Mouse (Mus musculus) heart, adult 11 months (tissue): Measurements from ENCODE around the gene Papln.

Experiments used
- DNase-seq: peaks from one replicate; pipeline ENCODE4 v3.0.0; 2022

Gene Papln

DNA sequence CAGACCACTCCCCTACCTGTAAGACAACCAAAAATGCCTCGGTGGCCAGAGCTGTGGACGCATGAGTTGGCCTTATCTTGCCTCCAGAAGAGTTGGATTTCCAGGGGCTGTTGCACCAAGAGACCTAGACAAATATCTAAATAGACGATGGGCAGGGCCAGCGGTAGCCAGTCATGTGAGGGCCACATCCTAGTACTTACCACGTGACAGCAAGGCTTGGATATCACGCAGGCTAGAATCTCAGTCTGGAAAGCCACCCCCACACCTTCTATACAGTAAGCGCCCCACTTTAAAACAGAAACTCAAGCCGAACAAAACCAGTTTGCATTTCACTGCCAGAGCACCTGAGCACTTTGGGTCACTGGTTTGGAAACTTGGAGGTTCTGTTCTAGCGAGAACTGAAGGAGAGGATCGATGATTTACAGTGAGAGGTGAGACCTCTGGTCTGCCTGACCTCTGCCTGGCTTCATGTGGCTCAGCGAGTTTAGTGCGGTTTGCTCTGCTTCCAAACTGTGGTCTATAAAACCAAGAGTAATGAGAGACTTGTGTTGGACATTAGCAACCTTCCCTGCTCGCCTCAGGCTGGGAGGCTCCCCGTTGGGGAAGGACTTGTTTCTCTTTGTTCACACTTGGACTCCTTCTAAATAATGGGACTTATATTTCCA lies 4.9 kb downstream of the Papln start:
- DNase-seq, result no peak

DNA sequence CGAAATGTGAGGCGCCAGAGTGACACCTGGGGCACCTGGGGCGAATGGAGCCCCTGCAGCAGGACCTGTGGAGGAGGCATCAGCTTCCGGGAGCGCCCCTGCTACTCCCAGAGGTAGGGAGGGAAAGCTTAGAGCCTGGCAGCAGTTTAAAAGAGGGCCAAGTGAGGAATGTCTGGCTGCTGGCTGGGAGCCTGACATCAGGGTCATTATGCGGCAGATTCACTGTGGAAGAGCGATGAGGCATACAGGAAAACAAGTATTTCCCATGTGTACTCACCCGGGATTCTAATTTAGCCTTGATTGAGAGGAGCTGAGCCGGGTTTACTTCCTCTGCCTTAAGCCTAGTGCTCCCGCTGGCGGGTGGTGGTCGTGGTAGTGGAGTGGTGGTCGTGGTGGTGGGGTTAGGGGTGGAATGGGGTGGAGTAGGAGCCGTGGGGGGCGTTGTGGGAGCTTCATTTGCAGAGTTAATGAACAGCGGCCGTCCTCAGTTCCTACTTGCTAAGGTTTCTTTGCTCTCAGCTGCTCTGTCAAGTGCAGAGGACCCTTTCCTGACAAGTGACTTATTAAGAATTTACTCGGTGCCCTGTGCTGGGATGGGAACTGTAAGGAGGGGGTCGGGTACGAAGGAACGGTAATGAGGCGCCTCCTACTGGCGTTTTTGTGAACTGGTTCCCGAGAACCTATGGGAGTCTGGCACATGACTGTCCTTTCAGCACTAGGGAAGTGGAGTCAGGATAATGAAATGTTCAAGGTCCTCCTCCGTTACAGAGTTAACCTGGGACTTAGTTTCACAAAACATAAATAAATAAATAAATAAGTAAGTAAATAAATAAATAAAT lies 7.2 kb downstream of the Papln start:
- DNase-seq, result peak; percentile 97

DNA sequence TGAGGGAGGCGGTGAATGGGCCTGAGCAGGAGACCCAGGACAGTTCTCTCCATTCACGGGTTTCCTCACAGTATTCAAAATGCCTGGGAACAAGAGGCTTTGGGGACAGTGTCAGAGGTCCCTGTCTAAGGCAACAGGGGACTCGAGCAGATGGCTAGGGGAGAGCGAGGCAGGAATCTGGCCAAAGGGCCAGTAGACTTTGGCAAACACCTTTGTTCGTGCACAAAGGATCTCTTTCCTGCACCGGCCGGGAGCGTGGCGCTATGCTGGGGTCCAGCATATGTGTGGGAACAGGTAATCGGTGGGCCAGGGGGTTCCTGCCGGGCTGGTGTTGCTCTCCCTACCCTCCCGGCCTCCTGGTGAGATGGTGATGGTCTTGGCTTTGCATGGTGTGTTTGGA lies 12.2 kb downstream of the Papln start:
- DNase-seq, result no peak

DNA sequence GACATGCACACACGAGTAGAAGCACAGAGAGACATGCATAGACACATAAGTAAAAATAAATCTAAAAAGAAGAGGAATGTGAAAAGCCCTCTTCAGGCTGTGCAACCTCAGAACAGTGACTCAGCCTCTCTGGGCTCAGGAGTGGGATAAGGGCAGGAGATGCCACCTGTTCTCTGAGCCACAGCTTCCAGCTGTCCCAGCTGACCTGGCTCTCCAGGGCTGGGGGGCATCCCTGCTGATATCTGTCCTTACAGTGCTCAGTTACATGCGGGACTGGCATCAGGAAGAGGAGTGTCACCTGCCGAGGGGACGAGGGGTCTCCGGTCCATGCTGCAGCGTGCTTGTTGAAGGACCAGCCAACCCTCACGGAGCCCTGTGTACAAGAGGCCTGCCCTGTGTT lies 13.3 kb downstream of the Papln start:
- DNase-seq, result no peak

- DNase-seq, result peak; percentile 91
Measured at GRCm38 (mm10) chr12:83780181-83780580, 16.7 kb downstream of the Papln start.

- DNase-seq, result peak; percentile 93
Measured at GRCm38 (mm10) chr12:83781204-83781603, 17.8 kb downstream of the Papln start.

GRCm38 (mm10) chr12:83781640-83782278 lies 18.3 kb downstream of the Papln start:
- peak; percentile 90 for DNase-seq

GRCm38 (mm10) chr12:83782669-83783068 lies 19.2 kb downstream of the Papln start:
- peak; percentile 91 for DNase-seq

- peak; percentile 51 for DNase-seq
Measured at GRCm38 (mm10) chr12:83785305-83785704, 21.9 kb downstream of the Papln start.

DNA sequence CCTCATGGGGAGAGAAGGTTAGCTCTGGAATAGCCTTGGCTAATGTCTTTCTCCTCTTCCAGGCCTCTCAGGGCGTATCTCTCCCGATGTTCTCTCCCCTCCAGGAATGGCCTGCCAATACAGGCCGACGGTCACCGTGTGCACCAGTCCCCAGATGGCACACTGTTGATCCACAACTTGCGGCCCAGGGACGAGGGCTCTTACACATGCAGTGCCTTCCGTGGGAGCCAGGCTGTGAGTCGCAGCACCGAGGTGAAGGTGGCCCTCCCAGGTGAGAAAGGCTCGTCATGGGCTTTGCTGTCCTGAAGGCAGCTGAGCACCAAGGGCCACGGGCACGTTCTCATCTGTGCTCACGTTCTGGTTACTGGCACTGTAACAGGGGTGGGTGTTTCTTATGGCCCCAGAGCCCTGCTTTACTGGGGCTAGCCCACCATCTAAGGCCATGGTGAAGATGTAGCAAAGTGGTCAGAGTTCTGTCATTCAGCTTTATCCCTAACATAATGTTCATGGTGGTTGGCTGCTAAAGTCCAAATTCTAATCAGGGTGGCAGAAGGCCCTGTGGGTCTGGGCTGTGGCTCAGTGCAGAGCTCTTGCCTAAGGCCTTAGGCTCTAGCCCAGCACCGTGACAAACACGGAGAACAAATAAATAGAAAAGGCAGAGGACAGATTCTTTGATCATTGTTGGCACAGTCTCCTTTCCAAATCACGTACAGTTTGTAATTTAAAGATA lies 25.8 kb downstream of the Papln start:
- DNase-seq, result peak; percentile 91

DNA sequence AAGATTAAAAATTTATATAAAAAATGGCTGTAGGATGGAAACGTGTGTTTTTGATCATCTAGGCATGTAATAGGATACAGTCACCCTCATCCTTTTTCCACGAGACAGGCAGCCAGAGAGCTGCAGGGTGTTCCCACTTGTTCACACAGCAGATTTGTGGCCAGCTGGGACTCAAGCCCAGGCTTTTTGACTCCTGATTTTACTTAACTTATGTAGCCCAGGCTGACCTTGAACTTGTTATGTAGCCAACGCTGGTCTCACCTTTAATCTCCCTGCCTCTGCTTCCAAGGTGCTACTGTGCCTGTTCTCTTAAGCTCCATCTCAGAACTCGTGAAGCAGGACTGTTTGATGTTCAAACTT lies 26.3 kb downstream of the Papln start:
- no peak for DNase-seq

GRCm38 (mm10) chr12:83790749-83791148 lies 27.3 kb downstream of the Papln start:
- peak; percentile 72 for DNase-seq

- peak; percentile 81 for DNase-seq
Measured at GRCm38 (mm10) chr12:83791737-83792136, 28.3 kb downstream of the Papln start.

- DNase-seq, result peak; percentile 88
Measured at GRCm38 (mm10) chr12:83792706-83793410, 29.4 kb downstream of the Papln start.

DNA sequence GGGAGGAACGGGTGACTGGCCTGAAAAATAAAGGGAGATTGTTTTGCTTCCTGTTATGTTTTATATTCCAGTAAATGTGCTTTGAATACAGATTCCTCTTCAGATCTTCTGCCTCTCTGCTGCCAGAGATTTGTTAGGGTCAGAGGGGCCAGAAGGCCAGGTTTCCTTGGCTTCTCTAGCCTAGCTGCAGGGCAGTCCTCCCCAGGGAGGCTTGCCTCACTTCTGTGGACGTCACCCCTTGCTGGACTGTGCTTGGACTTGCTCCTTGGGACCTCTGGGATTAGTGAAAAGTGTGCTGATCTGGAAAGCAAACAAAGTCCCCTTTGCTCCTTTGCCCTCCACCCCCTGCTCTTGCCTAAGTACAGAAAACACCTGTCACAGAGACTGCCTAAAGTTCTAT lies 31.6 kb downstream of the Papln start:
- peak; percentile 92 for DNase-seq

DNA sequence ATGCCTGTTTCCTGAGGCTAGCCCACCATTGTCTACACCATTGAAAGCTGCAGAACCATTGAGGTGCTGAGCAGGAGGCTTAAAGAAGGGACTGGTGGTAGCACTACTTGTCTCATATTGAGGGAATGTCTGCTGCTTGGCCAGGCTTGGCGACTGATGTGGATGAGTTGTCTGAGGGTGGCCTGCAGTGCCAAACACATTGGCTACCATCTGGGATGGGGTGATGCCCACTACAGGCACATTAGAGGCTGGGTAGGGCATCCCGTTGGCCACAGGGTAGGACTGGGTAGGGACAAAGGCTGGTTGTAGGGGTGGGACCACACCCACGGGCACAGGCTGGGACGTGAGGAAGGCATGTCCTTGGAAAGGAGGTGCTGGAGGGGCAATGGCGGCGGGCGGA lies 32.2 kb downstream of the Papln start:
- peak; percentile 91 for DNase-seq

GRCm38 (mm10) chr12:83798313-83798712 lies 34.9 kb downstream of the Papln start:
- DNase-seq, result peak; percentile 64

GRCm38 (mm10) chr12:83800943-83801342 lies 37.5 kb downstream of the Papln start:
- peak; percentile 66 for DNase-seq

GRCm38 (mm10) chr12:83803641-83804040 lies 40.2 kb downstream of the Papln start:
- no peak for DNase-seq

DNA sequence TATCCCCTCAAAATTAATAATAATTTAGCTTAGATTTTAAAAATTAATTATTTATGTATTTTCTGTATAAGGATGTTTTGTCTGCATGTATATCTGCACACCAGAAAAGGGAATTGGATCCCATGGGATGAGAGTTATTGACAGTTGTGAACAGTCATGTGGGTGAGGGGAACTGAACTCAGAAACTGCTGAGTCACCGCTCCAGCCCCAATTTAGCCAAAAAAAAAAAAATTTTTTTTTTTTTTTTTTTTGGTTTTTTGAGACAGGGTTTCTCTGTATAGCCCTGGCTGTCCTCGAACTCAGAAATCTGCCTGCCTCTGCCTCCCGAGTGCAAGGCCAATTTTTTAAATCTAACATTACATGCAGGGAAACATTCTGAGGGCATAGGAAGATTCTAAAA lies 48.5 kb downstream of the Papln start:
- DNase-seq, result no peak

- DNase-seq, result no peak
Measured at GRCm38 (mm10) chr12:83816616-83817015, 53.2 kb downstream of the Papln start.

GRCm38 (mm10) chr12:83830424-83830823 lies 67.0 kb downstream of the Papln start:
- no peak for DNase-seq

GRCm38 (mm10) chr12:83833979-83834378 lies 70.5 kb downstream of the Papln start:
- no peak for DNase-seq
